Mouse (Mus musculus): ENCODE data around the gene B4galt5. TPM values are rescaled to one million over a fixed set of nuclear protein-coding genes. Genes with fewer than 3 reads are reported as not detected.

B4galt5 gene
- total and polyA plus RNA-seq, 3 experiments: 4.6 to 34.4 (median 6.5) TPM

GRCm38 (mm10) chr2:167294216-167294615, 54.8 kb downstream of the B4galt5 start:
- no peak overlapping the region for H3K4me3 ChIP-seq (ENCODE audit: control insufficient read depth in 1 of 2, insufficient read depth in 1 of 2, low read depth in 2 of 2, low read length in 2 of 2)
- H3K36me3 ChIP-seq (ENCODE audit: control insufficient read depth in 1 of 2, insufficient read depth in 2 of 2, low read length in 2 of 2): no peaks in the 10 kb centered on the region; a peak in 1 of 4 replicates
- H3K79me2 ChIP-seq (ENCODE audit: control insufficient read depth, insufficient read depth, low read length, poor library complexity): no peaks in the 10 kb centered on the region
- H3K4me1 ChIP-seq (ENCODE audit: control insufficient read depth in 1 of 2, insufficient read depth in 2 of 2, low read length in 2 of 2): peaks cover 0 to 15% of the 10 kb centered on the region in 2 experiments; a peak in 2 of 4 replicates
- no peak overlapping the region for H3K9ac ChIP-seq (ENCODE audit: control insufficient read depth, low read depth, low read length, poor library complexity, severe bottlenecking)
- H3K27ac ChIP-seq (ENCODE audit: control insufficient read depth, low read depth, low read length): no peak overlapping the region
- TF ChIP-seq MAZ (IDR thresholded peaks at IDR 0.05; ENCODE audit: low read depth, low read length): no peak
- no peak for TF ChIP-seq ZC3H11A (IDR thresholded peaks at IDR 0.05; ENCODE audit: low read depth, low read length)
- TF ChIP-seq NELFE (IDR thresholded peaks at IDR 0.05; ENCODE audit: low read depth, low read length): no peak
- TF ChIP-seq GABPA (IDR thresholded peaks at IDR 0.05; ENCODE audit: low read depth, low read length): no peak
- TF ChIP-seq POLR2AphosphoS2 (IDR thresholded peaks at IDR 0.05; ENCODE audit: low read length): no peak
- TF ChIP-seq KAT2A (conservative IDR thresholded peaks at IDR 0.05; ENCODE audit: low read depth, low read length): no peak
- no peak for TF ChIP-seq CHD1 (IDR thresholded peaks at IDR 0.05; ENCODE audit: low read depth, low read length)
- no peak for TF ChIP-seq RAD21 (IDR thresholded peaks at IDR 0.05; ENCODE audit: low read depth, low read length)
- no peak for TF ChIP-seq NRF1 (IDR thresholded peaks at IDR 0.05; ENCODE audit: insufficient read depth, low read depth, low read length, poor library complexity, severe bottlenecking)
- TF ChIP-seq MEF2A (IDR thresholded peaks at IDR 0.05; ENCODE audit: extremely low read depth, insufficient replicate concordance, low read depth, low read length, poor library complexity, severe bottlenecking): no peak
- no peak for TF ChIP-seq BHLHE40 (IDR thresholded peaks at IDR 0.05; ENCODE audit: borderline replicate concordance, low read depth, low read length)
- TF ChIP-seq E2F4 (IDR thresholded peaks at IDR 0.05; ENCODE audit: borderline replicate concordance, low read depth, low read length): no peak
- TF ChIP-seq MYC (IDR thresholded peaks at IDR 0.05; ENCODE audit: low read depth, low read length): no peak
- no peak for TF ChIP-seq USF2 (IDR thresholded peaks at IDR 0.05; ENCODE audit: borderline replicate concordance in 1 of 2, insufficient read depth in 1 of 2, low read depth in 1 of 2, low read length in 2 of 2)
- DNase-seq (ENCODE audit: low read depth, low spot score): no peak
- H3K27me3 ChIP-seq (ENCODE audit: control insufficient read depth in 1 of 2, insufficient read depth in 2 of 2, low read length in 2 of 2): no peaks in the 10 kb centered on the region
- no peaks in the 10 kb centered on the region for H3K9me3 ChIP-seq (replicated peaks; ENCODE audit: insufficient read depth, low read length)

GRCm38 (mm10) chr2:167293289-167294085, 55.5 kb downstream of the B4galt5 start:
- Histone ChIP-seq H3K4me1 (ENCODE audit: control insufficient read depth in 1 of 2, insufficient read depth in 2 of 2, low read length in 2 of 2) (peaks cover 0 to 15% of the 10 kb centered on the region in 2 experiments; a peak in 2 of 4 replicates), H3K27me3 (ENCODE audit: control insufficient read depth in 1 of 2, insufficient read depth in 2 of 2, low read length in 2 of 2) (no peaks in the 10 kb centered on the region), H3K4me3 (ENCODE audit: control insufficient read depth in 1 of 2, insufficient read depth in 1 of 2, low read depth in 2 of 2, low read length in 2 of 2) (peak overlapping the region in 1 of 2 experiments; percentile 16; a peak in 1 of 4 replicates), H3K9ac (ENCODE audit: control insufficient read depth, low read depth, low read length, poor library complexity, severe bottlenecking) (peak overlapping the region; percentile 36), H3K27ac (ENCODE audit: control insufficient read depth, low read depth, low read length) (peak overlapping the region; percentile 22; the same call in 1 of the 2 replicates), H3K79me2 (ENCODE audit: control insufficient read depth, insufficient read depth, low read length, poor library complexity) (no peaks in the 10 kb centered on the region), H3K9me3 (replicated peaks; ENCODE audit: insufficient read depth, low read length) (no peaks in the 10 kb centered on the region), H3K36me3 (ENCODE audit: control insufficient read depth in 1 of 2, insufficient read depth in 2 of 2, low read length in 2 of 2) (no peaks in the 10 kb centered on the region; a peak in 1 of 4 replicates)
- peak; percentile 54 for DNase-seq (ENCODE audit: low read depth, low spot score)
- TF ChIP-seq RAD21 (IDR thresholded peaks at IDR 0.05; ENCODE audit: low read depth, low read length): no peak
- 0 out of 2 replicates have a peak, but pooled peaks have one; percentile 1 for TF ChIP-seq ZNF384 (IDR thresholded peaks at IDR 0.05; ENCODE audit: low read depth, low read length)
